Mouse (Mus musculus) heart, adult 2 months (tissue): ENCODE results near the gene Vmn1r225. TPM values are rescaled to one million over a fixed set of nuclear protein-coding genes. Genes with fewer than 3 reads are reported as not detected.
"Not testable (repeated sequence)": the region's sequence is repeated elsewhere in the genome, so short reads cannot be mapped to it uniquely, and the experiment has no call there.

ENCODE experiments used
- DNase-seq, 2 experiments: peaks; one replicate each; pipeline ENCODE4 v3.0.0; 2021
- H3K27ac ChIP-seq: fragments of 200-600 bp; 2 replicates; pipeline ENCODE4 v1.8.1; 2022
- H3K27me3 ChIP-seq: fragments of 200-500 bp; 2 replicates; pipeline ENCODE4 v1.6.1; 2012; ENCODE audit warnings: mild to moderate bottlenecking, low read length, inconsistent platforms, mixed read lengths; ENCODE audit not compliant: control insufficient read depth, insufficient read depth
- H3K36me3 ChIP-seq: fragments of 200-500 bp; 2 replicates; pipeline ENCODE4 v1.6.1; 2012; ENCODE audit warnings: low read length, inconsistent platforms; ENCODE audit not compliant: control insufficient read depth, insufficient read depth
- H3K4me1 ChIP-seq: fragments of 200-500 bp; 2 replicates; pipeline ENCODE4 v1.6.1; 2011; ENCODE audit warnings: low read length; ENCODE audit not compliant: control insufficient read depth, insufficient read depth
- H3K4me3 ChIP-seq: fragments of 200-600 bp; 2 replicates; pipeline ENCODE4 v1.8.1; 2022
- H3K79me2 ChIP-seq: fragments of 200-500 bp; replicated peaks from 2 replicates; pipeline ENCODE4 v1.6.1; 2012; ENCODE audit warnings: mild to moderate bottlenecking, inconsistent platforms, low read length, moderate library complexity, mixed read lengths; ENCODE audit not compliant: control insufficient read depth, insufficient read depth
- H3K9ac ChIP-seq: fragments of 200-500 bp; 2 replicates; pipeline ENCODE4 v1.6.1; 2012; ENCODE audit warnings: low read depth, mild to moderate bottlenecking, control low read depth, inconsistent platforms, low read length, mixed read lengths
- CTCF ChIP-seq: fragments of 200-600 bp; IDR thresholded peaks from 2 replicates; pipeline ENCODE4 v1.8.1; 2022; ENCODE audit warnings: antibody characterized with exemption, mild to moderate bottlenecking, moderate library complexity
- EP300 ChIP-seq: fragments of 200-500 bp; IDR thresholded peaks from 2 replicates; pipeline ENCODE4 v1.6.1; 2011; ENCODE audit warnings: low read depth, low read length, control low read depth; ENCODE audit not compliant: insufficient read depth
- POLR2A ChIP-seq: fragments of 200-500 bp; IDR thresholded peaks from 2 replicates; pipeline ENCODE4 v1.6.1; 2011; ENCODE audit warnings: mild to moderate bottlenecking, low read depth, low read length, control low read depth; ENCODE audit not compliant: insufficient read depth
- WGBS: fragments of 180-500 bp; shearing (Covaris S2); methylation state at CpG from one replicate; pipeline ENCODE4 v1.1.7; 2018; 5-methylcytosine and 5-hydroxymethylcytosine counted together
- intact Hi-C: fragments of 180-260 bp; cut with DNase I; formaldehyde crosslinking; loops from one replicate; pipeline ENCODE4 v1.15.1; 2025
- long read RNA-seq: library from polyadenylated mRNA; stranded (forward); transcript quantifications from one replicate; pipeline ENCODE4 v2.0.0, GENCODE M21; 2021
- polyA plus RNA-seq: library from polyadenylated mRNA; depleted of rRNA; stranded (reverse); fragments of >200 nt; gene quantifications from 2 replicates; pipeline ENCODE4 v1.2.3, GENCODE M21; 2012; rRNA removed
- total RNA-seq, 2 experiments: library from RNA; stranded (reverse); gene quantifications; 2 replicates each; pipeline ENCODE4 v1.2.3; 2021

Vmn1r225 gene
- total RNA-seq (not detected), polyA plus RNA-seq (not detected in 2 replicates)
- long read RNA-seq: 0 reads

DNA sequence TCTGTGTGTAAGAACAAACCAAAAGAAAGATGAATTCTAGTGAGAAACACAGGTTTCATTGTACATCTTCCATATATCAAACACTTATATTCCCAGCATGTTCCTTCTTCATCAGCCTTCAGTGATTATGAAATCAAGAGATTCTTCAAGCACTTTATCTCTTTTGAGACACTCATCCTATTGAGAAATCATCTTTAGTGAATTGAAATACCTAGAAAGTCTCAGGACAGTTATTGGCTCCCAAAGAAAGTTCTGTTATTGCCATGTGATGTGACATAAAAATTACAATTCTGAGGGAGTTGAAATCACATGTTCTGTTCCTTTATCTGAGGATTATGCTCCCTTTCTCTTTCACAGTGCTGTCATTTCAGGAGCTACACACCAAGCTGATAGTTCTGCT, at the start of gene Vmn1r225:
Gene Vmn1r225 (plus strand): TSS at position 301 of the 400 bp plus-strand sequence.
- DNase-seq: no peak
- no peaks in the 10 kb centered on the region for H3K4me1 ChIP-seq
- intact Hi-C loops: no loop called here
- no peaks in the 10 kb centered on the region for H3K79me2 ChIP-seq
- no peak within 1 kb of the TSS for H3K9ac ChIP-seq
- H3K4me3 ChIP-seq: no peak within 1 kb of the TSS
- no peaks in the 10 kb centered on the region for H3K36me3 ChIP-seq
- no peak within 1 kb of the TSS for H3K27ac ChIP-seq
- TF ChIP-seq POLR2A (no peak), EP300 (no peak), CTCF (no peak)
- H3K27me3 ChIP-seq: no peaks in the 10 kb centered on the region

DNA sequence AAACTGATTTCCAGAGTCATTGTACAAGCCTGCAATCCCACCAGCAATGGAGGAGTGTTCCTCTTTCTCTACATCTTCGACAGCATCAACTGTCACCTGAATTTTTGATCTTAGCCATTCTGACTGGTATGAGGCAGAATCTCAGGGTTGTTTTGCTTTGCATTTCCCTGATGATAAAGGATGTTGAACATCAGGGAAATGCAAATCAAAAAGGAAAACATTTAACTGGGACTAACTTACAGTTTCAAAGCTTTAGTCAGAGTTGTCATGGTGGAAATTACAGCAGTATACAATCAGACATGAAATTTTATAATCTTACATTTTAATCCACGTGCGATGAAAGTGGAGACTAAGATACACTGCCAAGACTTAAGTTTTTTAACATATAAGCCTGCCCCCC, 24.6 kb upstream of the Vmn1r225 start:
- Histone ChIP-seq H3K36me3 (no peaks in the 10 kb centered on the region), H3K27me3 (no peaks in the 10 kb centered on the region), H3K4me1 (no peaks in the 10 kb centered on the region), H3K4me3 (no peak overlapping the region), H3K9ac (no peak overlapping the region), H3K27ac (no peak overlapping the region), H3K79me2 (no peaks in the 10 kb centered on the region)
- DNase-seq: no peak
- intact Hi-C loops: no loop called here
- TF ChIP-seq EP300 (no peak), CTCF (no peak), POLR2A (no peak)
- 62% methylated on average over 3 of the region's 3 CpGs for WGBS

DNA sequence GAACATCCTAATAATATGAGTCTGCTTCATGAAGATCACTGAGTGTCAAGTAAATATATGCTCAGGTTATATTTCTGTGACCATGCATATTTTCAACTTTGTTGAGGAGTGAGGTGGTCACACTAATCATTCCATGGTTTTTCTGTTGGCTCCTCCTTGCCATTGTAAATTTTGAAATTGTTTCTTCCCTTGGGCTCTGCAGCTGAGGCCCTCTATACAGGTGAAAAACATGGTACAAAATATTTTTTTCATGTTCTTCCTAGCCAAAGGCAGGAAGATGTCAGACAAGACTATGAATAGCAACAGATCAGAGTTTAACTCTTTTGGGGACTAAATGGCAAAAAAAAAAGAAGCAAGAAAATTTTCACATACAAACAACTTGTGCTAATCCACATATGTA, 16.7 kb upstream of the Vmn1r225 start, which contains the start of gene Vmn2r108:
Gene Vmn2r108 (minus strand): TSS at position 101 of the 400 bp plus-strand sequence.
- DNase-seq: no peak

DNA sequence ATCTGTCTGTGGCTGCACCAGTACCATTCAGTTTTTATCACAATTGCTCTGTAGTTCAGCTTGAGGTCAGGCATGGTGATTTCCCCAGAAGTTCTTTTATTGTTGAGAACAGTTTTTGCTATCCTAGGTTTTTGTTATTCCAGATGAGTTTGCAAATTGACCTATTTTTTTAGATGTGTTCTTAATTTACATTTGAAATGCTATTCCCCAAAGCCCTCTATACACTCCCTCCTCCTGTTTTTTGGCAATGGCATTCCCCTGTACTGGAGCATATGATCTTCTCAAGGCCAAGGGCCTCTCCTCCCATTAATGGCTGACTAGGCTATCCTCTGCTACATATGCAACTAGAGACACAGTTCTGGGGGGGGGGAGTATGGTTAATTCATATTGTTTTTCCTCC, 10.3 kb downstream of the Vmn1r225 start:
- H3K79me2 ChIP-seq, intact Hi-C loops, H3K27ac ChIP-seq, H3K27me3 ChIP-seq, H3K36me3 ChIP-seq, DNase-seq, H3K4me1 ChIP-seq, H3K9ac ChIP-seq, H3K4me3 ChIP-seq: not testable (repeated sequence)

More for the DNA sequence above, 16.7 kb upstream of the Vmn1r225 start, which contains the start of gene Vmn2r108:
- Histone ChIP-seq H3K27me3 (no peaks in the 10 kb centered on the region), H3K36me3 (no peaks in the 10 kb centered on the region), H3K9ac (no peak within 1 kb of the TSS), H3K79me2 (no peaks in the 10 kb centered on the region), H3K27ac (no peak within 1 kb of the TSS), H3K4me3 (no peak within 1 kb of the TSS), H3K4me1 (no peaks in the 10 kb centered on the region)
- intact Hi-C loops: no loop called here
- TF ChIP-seq POLR2A (no peak), CTCF (no peak), EP300 (no peak)

Other genes with a start within 250 kb of the Vmn1r225 start
- gene Vmn2r106, start 212.6 kb upstream of the Vmn1r225 start, total RNA-seq: not detected
- not detected in 2 replicates for gene Vmn2r106, start 212.6 kb upstream of the Vmn1r225 start, polyA plus RNA-seq
- not detected for gene Vmn2r107, start 152.9 kb upstream of the Vmn1r225 start, total RNA-seq
- gene Vmn2r107, start 152.9 kb upstream of the Vmn1r225 start, polyA plus RNA-seq: not detected in 2 replicates
- not detected for gene Vmn1r224, start 84.0 kb upstream of the Vmn1r225 start, total RNA-seq
- gene Vmn1r224, start 84.0 kb upstream of the Vmn1r225 start, polyA plus RNA-seq: not detected in 2 replicates
- not detected for gene Vmn2r108, start 16.8 kb upstream of the Vmn1r225 start, total RNA-seq
- not detected in 2 replicates for gene Vmn2r108, start 16.8 kb upstream of the Vmn1r225 start, polyA plus RNA-seq
- not detected for gene Vmn2r109, start 66.6 kb downstream of the Vmn1r225 start, total RNA-seq
- gene Vmn2r109, start 66.6 kb downstream of the Vmn1r225 start, polyA plus RNA-seq: not detected in 2 replicates
- gene Vmn2r110, start 98.3 kb downstream of the Vmn1r225 start, total RNA-seq: not detected
- not detected in 2 replicates for gene Vmn2r110, start 98.3 kb downstream of the Vmn1r225 start, polyA plus RNA-seq
- not detected for gene Fpr-rs3, start 126.7 kb downstream of the Vmn1r225 start, total RNA-seq
- gene Fpr-rs3, start 126.7 kb downstream of the Vmn1r225 start, polyA plus RNA-seq: not detected in 2 replicates
- not detected for gene Vmn1r226, start 184.7 kb downstream of the Vmn1r225 start, total RNA-seq
- gene Vmn1r226, start 184.7 kb downstream of the Vmn1r225 start, polyA plus RNA-seq: not detected in 2 replicates
- not detected for gene Vmn1r227, start 231.7 kb downstream of the Vmn1r225 start, total RNA-seq
- not detected in 2 replicates for gene Vmn1r227, start 231.7 kb downstream of the Vmn1r225 start, polyA plus RNA-seq